Mouse (Mus musculus): ENCODE measurements around the gene Gsk3a. TPM values are rescaled to one million over a fixed set of nuclear protein-coding genes. Genes with fewer than 3 reads are reported as not detected.
"Not testable (repeated sequence)": the region's sequence is repeated elsewhere in the genome, so short reads cannot be mapped to it uniquely, and the experiment has no call there.

The Gsk3a gene
- polyA plus RNA-seq, 2 experiments = 8.4 to 48.6 TPM

DNA sequence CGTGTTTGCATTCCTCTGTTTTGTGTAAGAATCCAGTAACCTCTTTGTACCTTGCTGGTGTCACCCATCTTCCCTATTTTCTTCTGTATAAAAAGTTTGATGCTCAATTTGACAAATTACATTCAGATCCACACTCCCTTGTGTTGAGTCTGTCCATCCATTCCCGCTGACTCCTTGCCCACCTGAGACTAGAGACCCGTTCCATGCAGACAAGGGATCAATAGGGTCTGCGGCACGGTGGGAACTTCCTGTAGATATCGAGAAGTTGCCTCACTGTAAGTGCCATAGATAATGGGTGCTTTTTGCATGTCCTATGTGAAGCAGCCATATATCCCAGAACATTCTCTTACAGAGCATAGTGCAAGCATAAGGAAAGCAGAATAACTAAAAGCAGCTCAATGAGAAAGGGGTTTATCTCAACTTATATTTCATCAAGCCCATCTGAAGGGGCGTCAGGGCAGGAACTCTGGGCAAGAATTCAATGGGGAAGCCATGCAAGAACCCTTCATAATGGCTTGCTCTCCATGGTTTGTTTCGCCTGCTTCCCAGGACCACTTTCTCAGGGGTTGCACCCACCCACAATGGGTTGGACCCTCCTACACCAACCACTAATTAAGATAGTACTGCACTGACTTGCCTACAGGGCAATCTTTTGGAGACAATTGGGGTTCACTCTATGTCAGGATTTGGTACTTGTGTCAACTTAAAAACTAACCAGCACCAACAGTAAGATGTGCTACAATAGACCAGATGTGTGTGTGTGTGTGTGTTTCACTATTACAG lies 28.7 kb upstream of the Gsk3a start:
- H3K27me3 ChIP-seq (ENCODE audit: control insufficient read depth, insufficient read depth, low read length) = no peaks in the 10 kb centered on the region
- H3K4me3 ChIP-seq (ENCODE audit: insufficient read depth in 1 of 2, low read depth in 2 of 2, low read length in 2 of 2) = peak overlapping the region in 1 of 2 experiments; percentile 68; a peak in 2 of 4 replicates
- peak overlapping the region; percentile 72 for H3K9ac ChIP-seq (replicated peaks)
- no peaks in the 10 kb centered on the region; the same call in 1 of the 2 replicates for H3K36me3 ChIP-seq (replicated peaks; ENCODE audit: control insufficient read depth, insufficient read depth, low read depth)
- WGBS (ENCODE audit: insufficient replicate concordance) = 69% methylated on average over 8 of the region's 8 CpGs
- H3K4me2 ChIP-seq (ENCODE audit: low read depth) = peak overlapping the region; percentile 81
- H3K4me1 ChIP-seq (replicated peaks; ENCODE audit: control insufficient read depth in 2 of 2, insufficient read depth in 2 of 2, low read length in 1 of 2) = peaks cover 18 to 31% of the 10 kb centered on the region in 2 experiments
- no peaks in the 10 kb centered on the region for H3K9me3 ChIP-seq (ENCODE audit: control insufficient read depth, low read length)
- peak overlapping the region; percentile 43 for H3K27ac ChIP-seq
- DNase-seq (ENCODE audit: low read depth in 3 of 3, low spot score in 3 of 3) (no peak), ATAC-seq (ENCODE audit: insufficient read depth) (no peak)
- TF ChIP-seq CTCF (IDR thresholded peaks at IDR 0.05; ENCODE audit: low read depth) = no peak
- no peak for TF ChIP-seq EP300 (IDR thresholded peaks at IDR 0.05; ENCODE audit: low read depth)

DNA sequence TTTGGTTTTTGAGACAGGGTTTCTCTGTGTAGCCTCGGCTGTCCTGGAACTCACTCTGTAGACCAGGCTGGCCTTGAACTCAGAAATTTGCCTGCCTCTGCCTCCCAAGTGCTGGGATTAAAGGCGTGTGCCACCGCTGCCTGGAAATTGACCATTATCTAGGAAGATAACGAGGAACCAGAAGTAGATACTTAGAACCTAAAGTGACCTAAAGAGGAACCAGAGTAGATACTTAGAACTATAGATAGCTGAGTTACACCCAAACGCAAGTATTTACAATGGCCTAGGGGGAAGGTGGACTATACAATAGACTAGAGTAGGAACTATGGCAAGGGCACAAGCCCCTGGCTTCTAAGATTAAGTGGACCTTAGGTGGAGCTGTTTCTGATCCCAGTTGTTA lies 28.1 kb upstream of the Gsk3a start:
- H3K4me1 ChIP-seq (replicated peaks; ENCODE audit: control insufficient read depth in 2 of 2, insufficient read depth in 2 of 2, low read length in 1 of 2) = peaks cover 18 to 31% of the 10 kb centered on the region in 2 experiments
- H3K9me3 ChIP-seq (ENCODE audit: control insufficient read depth, low read length); H3K4me2 ChIP-seq (ENCODE audit: low read depth): not testable (repeated sequence)

DNA sequence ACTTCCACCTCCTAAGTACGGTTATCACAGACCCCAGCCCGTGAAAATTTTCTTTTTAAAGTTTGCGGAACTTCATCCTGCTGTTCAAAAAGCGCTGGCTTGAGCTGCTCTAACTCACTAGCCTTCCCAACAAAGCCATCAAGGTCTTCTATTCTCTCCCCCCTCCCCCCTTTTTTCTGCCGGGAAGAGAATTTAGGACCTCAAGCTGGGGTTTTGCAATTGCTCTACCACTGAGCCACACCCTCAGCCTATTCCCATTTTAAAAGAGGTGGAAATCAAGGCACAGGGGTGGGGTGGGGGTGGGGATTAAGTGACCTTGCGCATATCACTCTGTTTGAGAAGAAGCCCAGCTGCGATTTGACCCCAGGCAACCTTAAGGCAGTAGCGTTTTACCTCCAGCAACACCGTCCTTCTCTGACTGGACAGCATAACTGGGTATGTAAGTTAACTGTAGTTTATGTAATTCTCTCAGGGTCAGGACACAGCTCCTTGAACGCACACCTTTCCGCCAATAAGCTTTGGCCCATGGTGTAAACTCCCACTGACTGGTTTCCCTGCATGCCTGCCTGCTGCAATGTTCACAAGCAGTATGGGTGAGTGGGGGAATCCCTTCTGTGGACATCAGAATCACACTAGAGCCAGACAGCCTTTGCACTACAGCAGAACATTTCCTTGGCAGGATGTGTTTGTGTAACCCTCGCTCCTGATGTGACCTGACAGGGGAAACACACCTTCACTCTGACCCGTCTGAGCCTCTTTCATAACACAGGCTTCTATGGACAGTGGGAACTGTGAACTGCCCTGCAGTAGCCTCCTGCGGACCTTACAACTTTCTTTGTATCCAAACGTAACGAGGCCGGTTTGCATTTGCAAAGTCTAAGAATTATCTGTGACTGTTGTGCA lies 26.6 kb upstream of the Gsk3a start:
- DNase-seq (ENCODE audit: low read depth in 3 of 3, low spot score in 3 of 3) (no peak), ATAC-seq (ENCODE audit: insufficient read depth) (no peak)
- TF ChIP-seq CTCF (IDR thresholded peaks at IDR 0.05; ENCODE audit: low read depth) (no peak), EP300 (IDR thresholded peaks at IDR 0.05; ENCODE audit: low read depth) (no peak)
- Histone ChIP-seq H3K27ac (no peak overlapping the region), H3K36me3 (replicated peaks; ENCODE audit: control insufficient read depth, insufficient read depth, low read depth) (no peaks in the 10 kb centered on the region), H3K27me3 (ENCODE audit: control insufficient read depth, insufficient read depth, low read length) (no peaks in the 10 kb centered on the region), H3K9me3 (ENCODE audit: control insufficient read depth, low read length) (no peaks in the 10 kb centered on the region), H3K9ac (replicated peaks) (no peak overlapping the region), H3K4me2 (ENCODE audit: low read depth) (no peak overlapping the region), H3K4me1 (replicated peaks; ENCODE audit: control insufficient read depth in 2 of 2, insufficient read depth in 2 of 2, low read length in 1 of 2) (peaks cover 12 to 20% of the 10 kb centered on the region in 2 experiments), H3K4me3 (ENCODE audit: insufficient read depth in 1 of 2, low read depth in 2 of 2, low read length in 2 of 2) (no peak overlapping the region)
- 45% methylated on average over 17 of the region's 17 CpGs for WGBS (ENCODE audit: insufficient replicate concordance)

More for the DNA sequence above, 28.1 kb upstream of the Gsk3a start:
- 42% methylated on average over 5 of the region's 5 CpGs for WGBS (ENCODE audit: insufficient replicate concordance)
- not testable (repeated sequence) for H3K27ac ChIP-seq; H3K4me3 ChIP-seq (ENCODE audit: insufficient read depth in 1 of 2, low read depth in 2 of 2, low read length in 2 of 2); H3K36me3 ChIP-seq (replicated peaks; ENCODE audit: control insufficient read depth, insufficient read depth, low read depth); H3K9ac ChIP-seq (replicated peaks); ATAC-seq (ENCODE audit: insufficient read depth); H3K27me3 ChIP-seq (ENCODE audit: control insufficient read depth, insufficient read depth, low read length); DNase-seq (ENCODE audit: low read depth in 3 of 3, low spot score in 3 of 3)

DNA sequence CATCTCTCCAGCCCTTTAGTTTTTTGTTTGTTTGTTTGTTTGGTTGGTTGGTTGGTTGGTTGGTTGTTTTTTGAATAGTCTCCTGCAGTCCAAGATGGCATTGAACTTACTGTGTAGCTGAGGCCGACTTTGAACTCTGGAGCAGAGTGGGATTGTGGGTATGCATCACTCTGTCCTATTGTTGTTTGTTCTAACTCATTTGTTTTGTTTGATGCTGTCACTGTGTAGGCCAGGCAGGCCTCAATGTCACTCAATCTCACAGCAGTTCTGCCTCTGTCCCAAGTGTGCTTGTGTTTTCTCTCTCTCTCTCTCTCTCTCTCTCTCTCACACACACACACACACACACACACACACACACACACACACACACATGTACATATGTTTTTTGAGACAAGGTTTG lies 24.2 kb upstream of the Gsk3a start:
- ATAC-seq (ENCODE audit: insufficient read depth) (no peak), DNase-seq (ENCODE audit: low read depth in 3 of 3, low spot score in 3 of 3) (no peak)
- H3K4me2 ChIP-seq (ENCODE audit: low read depth) = no peak overlapping the region
- TF ChIP-seq CTCF (IDR thresholded peaks at IDR 0.05; ENCODE audit: low read depth) (no peak), EP300 (IDR thresholded peaks at IDR 0.05; ENCODE audit: low read depth) (no peak)
- no peak overlapping the region for H3K9ac ChIP-seq (replicated peaks)
- H3K4me1 ChIP-seq (replicated peaks; ENCODE audit: control insufficient read depth in 2 of 2, insufficient read depth in 2 of 2, low read length in 1 of 2) = peaks cover 5 to 13% of the 10 kb centered on the region in 2 experiments
- WGBS (ENCODE audit: insufficient replicate concordance) = 70% methylated on average over 1 of the region's 1 CpGs
- no peaks in the 10 kb centered on the region for H3K27me3 ChIP-seq (ENCODE audit: control insufficient read depth, insufficient read depth, low read length)
- no peaks in the 10 kb centered on the region for H3K36me3 ChIP-seq (replicated peaks; ENCODE audit: control insufficient read depth, insufficient read depth, low read depth)
- H3K27ac ChIP-seq = no peak overlapping the region
- H3K9me3 ChIP-seq (ENCODE audit: control insufficient read depth, low read length) = no peaks in the 10 kb centered on the region
- no peak overlapping the region for H3K4me3 ChIP-seq (ENCODE audit: insufficient read depth in 1 of 2, low read depth in 2 of 2, low read length in 2 of 2)

DNA sequence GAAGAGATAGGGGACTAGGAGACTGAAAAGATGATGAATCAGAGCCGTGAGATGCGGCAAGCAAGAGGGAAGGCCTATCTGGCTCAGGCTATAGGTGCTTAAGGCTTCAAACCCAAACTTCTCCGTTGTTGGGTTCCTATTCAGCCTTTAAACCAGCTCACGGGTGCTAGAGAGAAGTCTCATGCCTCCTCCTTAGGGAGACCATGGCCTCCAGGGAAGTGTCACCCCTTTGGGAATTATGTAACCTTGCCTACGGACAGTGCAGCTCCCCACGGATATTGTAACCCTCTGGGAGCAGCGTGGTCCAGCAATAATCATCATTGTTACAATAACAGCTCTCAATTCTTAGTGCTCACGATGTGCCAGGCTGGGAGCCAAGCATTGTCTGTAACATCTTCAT lies 14.2 kb upstream of the Gsk3a start:
- Histone ChIP-seq H3K4me2 (ENCODE audit: low read depth) (no peak overlapping the region; the same call in 1 of the 2 replicates), H3K27ac (no peak overlapping the region), H3K9ac (replicated peaks) (no peak overlapping the region), H3K9me3 (ENCODE audit: control insufficient read depth, low read length) (no peaks in the 10 kb centered on the region), H3K36me3 (replicated peaks; ENCODE audit: control insufficient read depth, insufficient read depth, low read depth) (no peaks in the 10 kb centered on the region), H3K27me3 (ENCODE audit: control insufficient read depth, insufficient read depth, low read length) (no peaks in the 10 kb centered on the region), H3K4me1 (replicated peaks; ENCODE audit: control insufficient read depth in 2 of 2, insufficient read depth in 2 of 2, low read length in 1 of 2) (peaks cover 14 to 20% of the 10 kb centered on the region in 2 experiments), H3K4me3 (ENCODE audit: insufficient read depth in 1 of 2, low read depth in 2 of 2, low read length in 2 of 2) (no peak overlapping the region)
- WGBS (ENCODE audit: insufficient replicate concordance) = 33% methylated on average over 8 of the region's 8 CpGs
- TF ChIP-seq EP300 (IDR thresholded peaks at IDR 0.05; ENCODE audit: low read depth) (no peak), CTCF (IDR thresholded peaks at IDR 0.05; ENCODE audit: low read depth) (no peak)
- no peak for ATAC-seq (ENCODE audit: insufficient read depth)
- no peak for DNase-seq (ENCODE audit: low read depth in 3 of 3, low spot score in 3 of 3)

All from liver, embryonic 14.5 days (tissue).